Comparison of ENCODE assay signal across 27 mouse cellular contexts in the genomic region with DNA sequence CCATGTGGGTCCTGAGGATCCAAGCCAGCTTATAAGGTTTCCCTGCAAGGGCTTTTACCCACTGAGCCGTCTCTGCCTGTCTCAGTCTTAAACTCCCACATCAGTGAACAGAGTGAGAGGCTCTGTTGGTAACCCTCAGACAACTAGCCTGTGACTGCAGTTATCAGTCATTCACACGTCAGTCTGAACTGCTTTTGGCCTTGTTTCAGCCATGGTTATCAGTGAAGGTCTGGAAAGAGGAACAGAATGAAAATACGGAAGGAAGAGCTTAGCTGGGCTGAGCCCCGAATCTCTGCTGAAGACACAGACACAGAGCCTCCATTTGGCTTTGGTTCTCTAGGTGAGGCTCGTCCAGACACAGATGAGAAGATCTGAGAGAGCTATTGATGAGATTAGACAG. TPM values are rescaled to one million over a fixed set of nuclear protein-coding genes. Genes with fewer than 3 reads are reported as not detected.
DNase-seq lines count a peak whose midpoint lies in the region; ATAC-seq and TF ChIP-seq lines count a peak whose summit lies in the region.
"Had no signal": no experiment of that assay in that cellular context is flagged by ENCODE, and none has a peak within 500 bp of the region (broad histone marks: within the 10 kb centered on the region; RNA-seq: fewer than 3 reads in every experiment).

No protein-coding gene starts in this region.

- no peaks in the 10 kb centered on the region for H3K36me3 ChIP-seq in lung, postnatal 0 days (ENCODE audit: insufficient read depth, low read length)
- no peaks in the 10 kb centered on the region for H3K36me3 ChIP-seq in heart, postnatal 0 days (replicated peaks; ENCODE audit: control insufficient read depth, insufficient read depth, low read length)
- no peaks in the 10 kb centered on the region for H3K36me3 ChIP-seq in forebrain, embryonic 12.5 days (replicated peaks)
- H3K36me3 ChIP-seq: limb, embryonic 12.5 days; midbrain, embryonic 12.5 days; neural tube, embryonic 15.5 days had no signal

- no peak overlapping the region for H3K4me2 ChIP-seq in lung, postnatal 0 days (replicated peaks; ENCODE audit: low read depth, low read length)
- no peak overlapping the region for H3K4me2 ChIP-seq in heart, postnatal 0 days (ENCODE audit: low read depth, low read length)
- H3K4me2 ChIP-seq in forebrain, embryonic 12.5 days = no peak overlapping the region
- H3K4me2 ChIP-seq: limb, embryonic 12.5 days; midbrain, embryonic 12.5 days; neural tube, embryonic 15.5 days had no signal

- intact Hi-C loops in heart, postnatal 14 days (cut with DNase I) = no loop called here

- no peak for ATAC-seq in lung, postnatal 0 days
- ATAC-seq in heart, postnatal 0 days (ENCODE audit: insufficient read depth, low read depth) = no peak
- ATAC-seq in monocyte, adult 5-6 weeks (replicated peaks; ENCODE audit: insufficient number of reproducible peaks, low FRiP score, low TSS enrichment, poor library complexity, severe bottlenecking) = peak; percentile 88
- ATAC-seq in forebrain, embryonic 12.5 days (ENCODE audit: low FRiP score) = no peak
- ATAC-seq: forebrain, postnatal 0 days had no signal

- H3K27ac ChIP-seq in lung, postnatal 0 days (ENCODE audit: low read length) = no peak overlapping the region
- H3K27ac ChIP-seq in heart, postnatal 0 days (ENCODE audit: low read depth) = no peak overlapping the region
- H3K27ac ChIP-seq in forebrain, embryonic 12.5 days = no peak overlapping the region
- H3K27ac ChIP-seq: limb, embryonic 12.5 days; midbrain, embryonic 12.5 days; neural tube, embryonic 15.5 days had no signal

- no peak for TF ChIP-seq POLR2A in lung, adult 2 months (IDR thresholded peaks at IDR 0.05; ENCODE audit: borderline replicate concordance, extremely low read depth, low read depth, low read length)

- WGBS in lung, postnatal 0 days = 49% methylated on average over 5 of the region's 5 CpGs
- 54% methylated on average over 5 of the region's 5 CpGs for WGBS in lung, adult 2 months
- WGBS in heart, postnatal 0 days = 22% methylated on average over 5 of the region's 5 CpGs
- WGBS in forebrain, embryonic 12.5 days = 79% methylated on average over 5 of the region's 5 CpGs

- TF ChIP-seq EP300 in lung, postnatal 0 days (IDR thresholded peaks at IDR 0.05) = no peak
- no peak for TF ChIP-seq EP300 in heart, postnatal 0 days (IDR thresholded peaks at IDR 0.05; ENCODE audit: low read depth)

- no peak overlapping the region for H3K4me3 ChIP-seq in lung, postnatal 0 days (ENCODE audit: low read depth, low read length)
- H3K4me3 ChIP-seq in lung, adult 2 months (replicated peaks; ENCODE audit: extremely low read depth, low read depth, low read length) = no peak overlapping the region
- H3K4me3 ChIP-seq in heart, postnatal 0 days (ENCODE audit: low read depth, low read length) = no peak overlapping the region
- no peak overlapping the region for H3K4me3 ChIP-seq in forebrain, embryonic 12.5 days (replicated peaks)
- H3K4me3 ChIP-seq: erythroblast, embryonic 14.5 days; limb, embryonic 12.5 days; midbrain, embryonic 12.5 days; myocyte; neural tube, embryonic 15.5 days had no signal

- no peaks in the 10 kb centered on the region for H3K27me3 ChIP-seq in lung, postnatal 0 days (replicated peaks; ENCODE audit: insufficient read depth, low read length)
- H3K27me3 ChIP-seq in heart, postnatal 0 days (ENCODE audit: control insufficient read depth, insufficient read depth, low read length) = peaks cover 12% of the 10 kb centered on the region; the same call in 1 of the 2 replicates
- H3K27me3 ChIP-seq in forebrain, embryonic 12.5 days = peaks cover 22% of the 10 kb centered on the region
- H3K27me3 ChIP-seq: neural tube, embryonic 15.5 days had no signal

- DNase-seq in heart, adult 8-10 months (ENCODE audit: low spot score) = peak; percentile 6
- no peak for DNase-seq in heart, postnatal 14 days
- DNase-seq in lung, postnatal 0 days (ENCODE audit: low spot score) = peak; percentile 52
- DNase-seq in lung, adult 2 months = no peak
- peak; percentile 32 for DNase-seq in heart, postnatal 0 days (ENCODE audit: low spot score)
- no peak for DNase-seq in urinary bladder, postnatal 10 days (ENCODE audit: low spot score)
- DNase-seq: adrenal gland, postnatal 10 days; cerebellum, adult 11-12 months; cerebellum, postnatal 36 days; forebrain, postnatal 0 days; gastrocnemius, postnatal 10 days; kidney, adult 9 months; kidney, postnatal 36 days; layer of hippocampus, adult 9-11 months; right cerebral cortex, postnatal 4 days; thymus, adult 18-20 months had no signal

- no peak for TF ChIP-seq CTCF in lung, postnatal 0 days (IDR thresholded peaks at IDR 0.05)
- TF ChIP-seq CTCF in lung, adult 2 months (IDR thresholded peaks at IDR 0.05; ENCODE audit: insufficient read depth, low read length) = no peak
- TF ChIP-seq CTCF in heart, postnatal 0 days (IDR thresholded peaks at IDR 0.05; ENCODE audit: low read depth) = no peak

- no peak overlapping the region for H3K9ac ChIP-seq in lung, postnatal 0 days (replicated peaks; ENCODE audit: low read depth)
- H3K9ac ChIP-seq in heart, postnatal 0 days (replicated peaks; ENCODE audit: low read depth, low read length) = no peak overlapping the region
- no peak overlapping the region for H3K9ac ChIP-seq in forebrain, embryonic 12.5 days
- H3K9ac ChIP-seq: forebrain, postnatal 0 days; limb, embryonic 12.5 days; midbrain, embryonic 12.5 days; neural tube, embryonic 15.5 days had no signal

- no peaks in the 10 kb centered on the region for H3K9me3 ChIP-seq in lung, postnatal 0 days (ENCODE audit: low read length)
- H3K9me3 ChIP-seq in heart, postnatal 0 days (replicated peaks; ENCODE audit: control insufficient read depth, low read length) = peaks cover 3% of the 10 kb centered on the region; the same call in 1 of the 2 replicates
- no peaks in the 10 kb centered on the region for H3K9me3 ChIP-seq in forebrain, embryonic 12.5 days
- H3K9me3 ChIP-seq: limb, embryonic 12.5 days; midbrain, embryonic 12.5 days; neural tube, embryonic 15.5 days had no signal

- H3K4me1 ChIP-seq in lung, postnatal 0 days (ENCODE audit: insufficient read depth, low read depth, low read length) = no peaks in the 10 kb centered on the region
- peaks cover 3% of the 10 kb centered on the region; the same call in 1 of the 2 replicates for H3K4me1 ChIP-seq in lung, adult 2 months (ENCODE audit: control insufficient read depth, insufficient read depth, low read length)
- peaks cover 8% of the 10 kb centered on the region; the same call in 1 of the 2 replicates for H3K4me1 ChIP-seq in heart, postnatal 0 days (ENCODE audit: control insufficient read depth, insufficient read depth)
- H3K4me1 ChIP-seq in forebrain, embryonic 12.5 days = no peaks in the 10 kb centered on the region
- H3K4me1 ChIP-seq: limb, embryonic 12.5 days had no signal

RNA-seq across cellular contexts. Expression of a gene that starts 6.5 kb away (rescaled TPM):
- 10 to 100 TPM; 21.9 to 28.6 (median 25.0) TPM for total RNA-seq in heart, adult 8-10 months (2022)
- 10 to 100 TPM; 29.4 to 34.3 TPM for total RNA-seq in heart, postnatal 14 days (2021)
- 16.6 and 17.2 TPM in 2 replicates for polyA plus RNA-seq in lung, postnatal 0 days (2015; fragmentation: Nextera tagmentation; extraction: Ambion mirVana)
- polyA plus RNA-seq in lung, adult 2 months (2012; rRNA removed) = 53.5 and 54.8 TPM in 2 replicates
- total RNA-seq in heart, postnatal 0 days (2014; rRNA removed; ENCODE audit: low replicate concordance) = 37.3 and 48.9 TPM in 2 replicates
- 12.1 and 14.1 TPM in 2 replicates for polyA plus RNA-seq in heart, postnatal 0 days (2015; fragmentation: Nextera tagmentation; extraction: Ambion mirVana)
- total RNA-seq in monocyte, adult 5-6 weeks (2017) = 129 to 139 TPM (median 130 TPM) in 3 replicates
- 73.4 and 77.7 TPM in 2 replicates for polyA plus RNA-seq in forebrain, embryonic 12.5 days (2016; fragmentation: Nextera tagmentation; extraction: Ambion mirVana)

RNA-seq across cellular contexts. Expression of a gene that starts 43.7 kb away (rescaled TPM):
- total RNA-seq in heart, adult 8-10 months (2022) = not detected
- total RNA-seq in heart, postnatal 14 days (2021) = not detected
- polyA plus RNA-seq in lung, postnatal 0 days (2015; fragmentation: Nextera tagmentation; extraction: Ambion mirVana) = not detected in 2 replicates
- polyA plus RNA-seq in lung, adult 2 months (2012; rRNA removed) = not detected in 2 replicates
- total RNA-seq in heart, postnatal 0 days (2014; rRNA removed; ENCODE audit: low replicate concordance) = not detected in 2 replicates
- not detected in 2 replicates for polyA plus RNA-seq in heart, postnatal 0 days (2015; fragmentation: Nextera tagmentation; extraction: Ambion mirVana)
- not detected in 3 replicates for total RNA-seq in monocyte, adult 5-6 weeks (2017)
- not detected in 2 replicates for polyA plus RNA-seq in forebrain, embryonic 12.5 days (2016; fragmentation: Nextera tagmentation; extraction: Ambion mirVana)
- total RNA-seq: CH12.LX; gastrocnemius, postnatal 10 days had no signal
- polyA plus RNA-seq: embryonic facial prominence, embryonic 11.5 days; erythroblast, embryonic 14.5 days; liver, embryonic 16.5 days; midbrain, embryonic 12.5 days; myocyte had no signal

RNA-seq across cellular contexts. Expression of a gene that starts 51.0 kb away (rescaled TPM):
- total RNA-seq in heart, adult 8-10 months (2022) = 1 to 10 TPM; 2.6 to 3.6 (median 3.1) TPM
- 1 to 10 TPM; 5.0 to 5.1 TPM for total RNA-seq in heart, postnatal 14 days (2021)
- 4.7 and 7.1 TPM in 2 replicates for polyA plus RNA-seq in lung, postnatal 0 days (2015; fragmentation: Nextera tagmentation; extraction: Ambion mirVana)
- 5.3 and 7.5 TPM in 2 replicates for polyA plus RNA-seq in lung, adult 2 months (2012; rRNA removed)
- 0.46 and 0.50 TPM in 2 replicates for total RNA-seq in heart, postnatal 0 days (2014; rRNA removed; ENCODE audit: low replicate concordance)
- polyA plus RNA-seq in heart, postnatal 0 days (2015; fragmentation: Nextera tagmentation; extraction: Ambion mirVana) = 0.82 and 0.92 TPM in 2 replicates
- total RNA-seq in monocyte, adult 5-6 weeks (2017) = not detected in 3 replicates
- polyA plus RNA-seq in forebrain, embryonic 12.5 days (2016; fragmentation: Nextera tagmentation; extraction: Ambion mirVana) = not detected in 2 replicates
- total RNA-seq: CH12.LX had no signal
- polyA plus RNA-seq: embryonic facial prominence, embryonic 11.5 days; erythroblast, embryonic 14.5 days; hindbrain, embryonic 11.5 days; liver, embryonic 16.5 days; midbrain, embryonic 12.5 days had no signal

Comparison
In these comparisons a context has a peak if more than half of its experiments do, and no peak if none do; other contexts are left out.
1. DNase-seq: peak in heart, adult 8-10 months (single experiment), lung, postnatal 0 days (single experiment) and heart, postnatal 0 days (single experiment); none in heart, postnatal 14 days (0 of 2), lung, adult 2 months (single experiment) and urinary bladder, postnatal 10 days (single experiment).